ENCODE assay signal across 12 mouse cellular contexts in the genomic region with DNA sequence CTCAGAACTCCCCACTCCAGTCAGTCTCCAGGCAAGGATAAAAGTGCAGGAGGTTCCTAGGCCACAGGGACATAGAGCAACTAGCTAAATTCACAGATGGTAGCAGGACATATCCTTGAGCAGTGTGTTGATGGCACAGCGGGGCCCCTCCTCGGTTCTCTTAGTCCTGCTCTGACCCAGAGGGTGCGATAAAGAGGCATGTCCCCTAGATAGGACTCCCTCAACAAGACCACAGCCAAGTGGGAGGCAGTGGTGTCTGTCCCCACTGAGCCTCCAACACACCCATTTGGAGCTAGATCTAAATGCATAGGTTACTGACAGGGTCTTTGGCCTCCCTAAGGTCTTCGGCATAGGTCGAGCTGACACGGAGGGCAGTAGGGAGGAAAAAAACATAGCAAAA. TPM values are rescaled to one million over a fixed set of nuclear protein-coding genes. Genes with fewer than 3 reads are reported as not detected.
A peak's percentile ranks its signal among the peaks of the same experiment; 100 is the strongest.
DNase-seq lines count a peak whose midpoint lies in the region; ATAC-seq and TF ChIP-seq lines count a peak whose summit lies in the region.
"Had no signal": no experiment of that assay in that cellular context is flagged by ENCODE, and none has a peak within 500 bp of the region (broad histone marks: within the 10 kb centered on the region; RNA-seq: fewer than 3 reads in every experiment).

No protein-coding gene starts in this region.

- no peak for TF ChIP-seq CTCF in hindbrain, postnatal 0 days (IDR thresholded peaks at IDR 0.05; ENCODE audit: low read depth)

- no peaks in the 10 kb centered on the region for H3K36me3 ChIP-seq in heart, embryonic 14.5 days (ENCODE audit: control insufficient read depth, insufficient read depth, low read length)
- no peaks in the 10 kb centered on the region for H3K36me3 ChIP-seq in embryonic facial prominence, embryonic 13.5 days
- H3K36me3 ChIP-seq in hindbrain, postnatal 0 days (ENCODE audit: insufficient read depth, low read length): no peaks in the 10 kb centered on the region
- H3K36me3 ChIP-seq in neural tube, embryonic 12.5 days: no peaks in the 10 kb centered on the region

- no peak overlapping the region for H3K27ac ChIP-seq in heart, embryonic 14.5 days (replicated peaks in 1 of 2; ENCODE audit: control insufficient read depth in 1 of 2, insufficient read depth in 1 of 2, low read depth in 2 of 2, low read length in 2 of 2)
- H3K27ac ChIP-seq in embryonic facial prominence, embryonic 13.5 days: peak overlapping the region; percentile 85
- H3K27ac ChIP-seq in hindbrain, postnatal 0 days: no peak overlapping the region
- no peak overlapping the region for H3K27ac ChIP-seq in neural tube, embryonic 12.5 days

- H3K4me2 ChIP-seq in heart, embryonic 14.5 days (ENCODE audit: low read length): peak overlapping the region; percentile 77
- H3K4me2 ChIP-seq in embryonic facial prominence, embryonic 13.5 days: peak overlapping the region; percentile 79
- H3K4me2 ChIP-seq in hindbrain, postnatal 0 days (ENCODE audit: low read depth, low read length): peak overlapping the region; percentile 84
- H3K4me2 ChIP-seq in neural tube, embryonic 12.5 days (replicated peaks): peak overlapping the region; percentile 87

- no peak overlapping the region for H3K4me3 ChIP-seq in heart, embryonic 14.5 days (ENCODE audit: control insufficient read depth in 1 of 2, insufficient read depth in 1 of 2, low read depth in 1 of 2, low read length in 2 of 2)
- peak overlapping the region; percentile 39 for H3K4me3 ChIP-seq in embryonic facial prominence, embryonic 13.5 days
- H3K4me3 ChIP-seq in hindbrain, postnatal 0 days (ENCODE audit: low read length): no peak overlapping the region
- no peak overlapping the region for H3K4me3 ChIP-seq in neural tube, embryonic 12.5 days

- DNase-seq in heart, postnatal 25 days (ENCODE audit: low spot score): no peak
- no peak for DNase-seq in hindbrain, postnatal 0 days (ENCODE audit: low spot score)
- DNase-seq in liver: no peak
- no peak for DNase-seq in adrenal gland, adult 18-20 months (ENCODE audit: low spot score in 2 of 2)
- no peak for DNase-seq in thymus, postnatal 14 days
- DNase-seq: B cell, adult 2 months had no signal

- no peaks in the 10 kb centered on the region for H3K9me3 ChIP-seq in heart, embryonic 14.5 days (ENCODE audit: control insufficient read depth, low read length)
- H3K9me3 ChIP-seq in embryonic facial prominence, embryonic 13.5 days: no peaks in the 10 kb centered on the region
- no peaks in the 10 kb centered on the region for H3K9me3 ChIP-seq in hindbrain, postnatal 0 days (ENCODE audit: low read length)
- no peaks in the 10 kb centered on the region for H3K9me3 ChIP-seq in neural tube, embryonic 12.5 days

- no peak overlapping the region for H3K9ac ChIP-seq in heart, embryonic 14.5 days (ENCODE audit: low read length)
- peak overlapping the region; percentile 8; the same call in 1 of the 2 replicates for H3K9ac ChIP-seq in embryonic facial prominence, embryonic 13.5 days
- H3K9ac ChIP-seq in hindbrain, postnatal 0 days (replicated peaks; ENCODE audit: low read length): no peak overlapping the region
- no peak overlapping the region for H3K9ac ChIP-seq in neural tube, embryonic 12.5 days

- no peak for ATAC-seq in heart, embryonic 14.5 days (ENCODE audit: insufficient number of reproducible peaks, insufficient read depth, low FRiP score, low read depth)
- ATAC-seq in embryonic facial prominence, embryonic 13.5 days (ENCODE audit: insufficient number of reproducible peaks, insufficient read depth, low FRiP score, low TSS enrichment, low read depth): no peak
- no peak for ATAC-seq in hindbrain, postnatal 0 days
- ATAC-seq in neural tube, embryonic 12.5 days (ENCODE audit: low FRiP score, low read depth): peak; percentile 15; the same call in 1 of the 2 replicates

- H3K4me1 ChIP-seq in heart, embryonic 14.5 days (ENCODE audit: control insufficient read depth in 2 of 2, insufficient read depth in 2 of 2, low read length in 2 of 2): peaks cover 14 to 18% of the 10 kb centered on the region in 2 experiments; a peak in 3 of 4 replicates
- peaks cover 33% of the 10 kb centered on the region for H3K4me1 ChIP-seq in embryonic facial prominence, embryonic 13.5 days
- peaks cover 11% of the 10 kb centered on the region for H3K4me1 ChIP-seq in hindbrain, postnatal 0 days (ENCODE audit: insufficient read depth, low read length)
- peaks cover 15% of the 10 kb centered on the region for H3K4me1 ChIP-seq in neural tube, embryonic 12.5 days

- peaks cover 38% of the 10 kb centered on the region for H3K27me3 ChIP-seq in heart, embryonic 14.5 days (ENCODE audit: control insufficient read depth, insufficient read depth, low read length)
- peaks cover 3% of the 10 kb centered on the region; the same call in 1 of the 2 replicates for H3K27me3 ChIP-seq in embryonic facial prominence, embryonic 13.5 days
- no peaks in the 10 kb centered on the region for H3K27me3 ChIP-seq in hindbrain, postnatal 0 days (ENCODE audit: insufficient read depth, low read length)
- peaks cover 5% of the 10 kb centered on the region; the same call in 1 of the 2 replicates for H3K27me3 ChIP-seq in neural tube, embryonic 12.5 days (replicated peaks)

- intact Hi-C loops in heart, postnatal 25 days (cut with DNase I): loop anchor here (5.0 to 10.0 kb wide), 4 partner anchors 96 to 336 kb away; partner anchors contain the start of genes Farp2, Mterf4, Pask and Ppp1r7

- 22% methylated on average over 6 of the region's 6 CpGs for WGBS in heart, embryonic 14.5 days
- WGBS in embryonic facial prominence, embryonic 13.5 days: 16% methylated on average over 6 of the region's 6 CpGs
- WGBS in hindbrain, postnatal 0 days: 19% methylated on average over 6 of the region's 6 CpGs
- WGBS in neural tube, embryonic 12.5 days: 19% methylated on average over 6 of the region's 6 CpGs

RNA-seq across cellular contexts. Expression of gene Crocc2, which starts 7.3 kb away (rescaled TPM):
- 0.05 and 0.14 TPM in 2 replicates for polyA plus RNA-seq in heart, embryonic 14.5 days (2014; fragmentation: Nextera tagmentation; extraction: Ambion mirVana)
- under 1 TPM; 0.10 to 0.11 TPM for total RNA-seq in heart, postnatal 25 days (2021)
- 0.04 and 0.08 TPM in 2 replicates for polyA plus RNA-seq in embryonic facial prominence, embryonic 13.5 days (2015; fragmentation: Nextera tagmentation; extraction: Ambion mirVana)
- 1.1 and 1.3 TPM in 2 replicates for total RNA-seq in hindbrain, postnatal 0 days (2014; rRNA removed)
- 0.48 and 0.63 TPM in 2 replicates for polyA plus RNA-seq in hindbrain, postnatal 0 days (2015; fragmentation: Nextera tagmentation; extraction: Ambion mirVana)
- polyA plus RNA-seq in neural tube, embryonic 12.5 days (2016; fragmentation: Nextera tagmentation; extraction: Ambion mirVana): 0.15 and 0.19 TPM in 2 replicates
- total RNA-seq in adrenal gland, adult 18-20 months (2021): under 1 TPM in 1 of 2 experiments, not detected in 1; 0.03 TPM
- total RNA-seq: granulocyte monocyte progenitor cell, adult 5-6 weeks; liver, adult 2 months had no signal
- polyA plus RNA-seq: liver, adult 2 months had no signal

RNA-seq across cellular contexts. Expression of gene 2310007B03Rik, which starts 15.1 kb away (rescaled TPM):
- 0.09 TPM in 1 of 2 replicates, not detected in the other for polyA plus RNA-seq in heart, embryonic 14.5 days (2014; fragmentation: Nextera tagmentation; extraction: Ambion mirVana)
- total RNA-seq in heart, postnatal 25 days (2021): not detected
- polyA plus RNA-seq in embryonic facial prominence, embryonic 13.5 days (2015; fragmentation: Nextera tagmentation; extraction: Ambion mirVana): 1.3 and 1.4 TPM in 2 replicates
- 0.05 and 0.83 TPM in 2 replicates for total RNA-seq in hindbrain, postnatal 0 days (2014; rRNA removed)
- 0.11 and 0.16 TPM in 2 replicates for polyA plus RNA-seq in hindbrain, postnatal 0 days (2015; fragmentation: Nextera tagmentation; extraction: Ambion mirVana)
- 0.09 and 0.29 TPM in 2 replicates for polyA plus RNA-seq in neural tube, embryonic 12.5 days (2016; fragmentation: Nextera tagmentation; extraction: Ambion mirVana)
- total RNA-seq in adrenal gland, adult 18-20 months (2021): not detected
- total RNA-seq: granulocyte monocyte progenitor cell, adult 5-6 weeks; liver, adult 2 months had no signal
- polyA plus RNA-seq: testis, adult 2 months had no signal

RNA-seq across cellular contexts. Expression of gene Agxt, which starts 40.8 kb away (rescaled TPM):
- not detected in 2 replicates for polyA plus RNA-seq in heart, embryonic 14.5 days (2014; fragmentation: Nextera tagmentation; extraction: Ambion mirVana)
- not detected for total RNA-seq in heart, postnatal 25 days (2021)
- polyA plus RNA-seq in embryonic facial prominence, embryonic 13.5 days (2015; fragmentation: Nextera tagmentation; extraction: Ambion mirVana): 0.25 TPM in 1 of 2 replicates, not detected in the other
- total RNA-seq in hindbrain, postnatal 0 days (2014; rRNA removed): not detected in 2 replicates
- polyA plus RNA-seq in hindbrain, postnatal 0 days (2015; fragmentation: Nextera tagmentation; extraction: Ambion mirVana): not detected in 2 replicates
- not detected in 2 replicates for polyA plus RNA-seq in neural tube, embryonic 12.5 days (2016; fragmentation: Nextera tagmentation; extraction: Ambion mirVana)
- total RNA-seq in adrenal gland, adult 18-20 months (2021): not detected
- total RNA-seq: granulocyte monocyte progenitor cell, adult 5-6 weeks had no signal
- polyA plus RNA-seq: testis, adult 2 months had no signal

RNA-seq across cellular contexts. Expression of gene Sned1, which starts 59.8 kb away (rescaled TPM):
- 3.1 TPM in 2 replicates for polyA plus RNA-seq in heart, embryonic 14.5 days (2014; fragmentation: Nextera tagmentation; extraction: Ambion mirVana)
- 10 to 100 TPM; 10.4 to 12.8 TPM for total RNA-seq in heart, postnatal 25 days (2021)
- polyA plus RNA-seq in embryonic facial prominence, embryonic 13.5 days (2015; fragmentation: Nextera tagmentation; extraction: Ambion mirVana): 13.8 and 23.0 TPM in 2 replicates
- total RNA-seq in hindbrain, postnatal 0 days (2014; rRNA removed): 26.7 and 33.7 TPM in 2 replicates
- polyA plus RNA-seq in hindbrain, postnatal 0 days (2015; fragmentation: Nextera tagmentation; extraction: Ambion mirVana): 8.0 and 9.2 TPM in 2 replicates
- 10.4 and 12.4 TPM in 2 replicates for polyA plus RNA-seq in neural tube, embryonic 12.5 days (2016; fragmentation: Nextera tagmentation; extraction: Ambion mirVana)
- total RNA-seq in adrenal gland, adult 18-20 months (2021): 10 to 100 TPM; 10.7 to 22.3 TPM
